Mouse (Mus musculus): Measurements from ENCODE around the gene Gabarapl1. TPM values are rescaled to one million over a fixed set of nuclear protein-coding genes. Genes with fewer than 3 reads are reported as not detected.
"Not testable (repeated sequence)": the region's sequence is repeated elsewhere in the genome, so short reads cannot be mapped to it uniquely, and the experiment has no call there.

Gabarapl1 gene
- 100 to 1,000 TPM; 655 to 787 TPM for total RNA-seq (2021)

DNA sequence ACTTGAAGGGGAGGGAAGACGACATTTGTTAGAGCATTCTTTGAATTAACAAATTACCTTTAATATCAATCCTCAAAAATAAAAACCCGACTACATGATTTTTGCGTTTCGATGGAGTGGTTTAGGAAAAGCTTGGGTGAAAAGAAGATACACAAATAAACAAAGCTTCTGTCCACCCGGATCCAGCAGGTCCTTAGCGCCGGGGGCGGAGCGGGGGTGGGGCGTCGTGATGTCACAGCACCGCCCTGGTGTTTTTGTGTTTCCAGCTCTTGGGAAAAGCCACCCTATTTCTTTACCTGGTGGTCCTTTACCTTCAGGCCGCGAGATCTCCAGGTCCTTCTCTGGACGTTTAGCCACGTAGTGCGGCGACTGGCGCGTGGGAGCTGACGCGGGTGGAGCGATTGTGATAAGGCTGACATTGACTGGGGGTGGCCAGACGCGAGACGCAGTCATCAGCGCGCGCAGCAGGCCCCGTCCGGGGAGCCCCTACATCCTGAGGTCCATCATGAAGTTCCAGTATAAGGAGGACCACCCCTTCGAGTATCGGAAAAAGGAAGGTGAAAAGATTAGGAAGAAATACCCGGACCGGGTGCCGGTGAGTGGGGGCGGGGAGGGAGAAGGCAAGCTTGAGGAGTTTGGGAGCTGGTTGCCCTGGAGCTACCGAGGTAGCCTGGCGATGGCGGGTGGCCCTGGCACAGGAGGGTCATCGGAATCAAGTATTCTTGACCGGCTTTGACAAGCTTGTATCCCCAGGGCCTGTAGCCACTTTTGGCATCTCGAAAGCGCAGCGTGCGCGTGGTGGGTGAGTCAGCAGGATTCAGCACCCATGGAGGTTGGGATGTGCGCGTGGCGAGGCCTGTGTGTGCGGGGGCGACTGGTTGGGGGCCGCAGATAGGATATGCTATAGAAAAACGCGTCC, at the start of gene Gabarapl1:
TSS of gene Gabarapl1 (plus strand) at position 219 of the 919 bp plus-strand sequence.
- intact Hi-C loops (cut with DNase I): loop anchor here (5.0 to 10.0 kb wide), 2 partner anchors 691 to 768 kb away; no protein-coding TSS in a partner anchor
- DNase-seq (ENCODE audit: low spot score in 2 of 2): peak; percentile 86 to 87

DNA sequence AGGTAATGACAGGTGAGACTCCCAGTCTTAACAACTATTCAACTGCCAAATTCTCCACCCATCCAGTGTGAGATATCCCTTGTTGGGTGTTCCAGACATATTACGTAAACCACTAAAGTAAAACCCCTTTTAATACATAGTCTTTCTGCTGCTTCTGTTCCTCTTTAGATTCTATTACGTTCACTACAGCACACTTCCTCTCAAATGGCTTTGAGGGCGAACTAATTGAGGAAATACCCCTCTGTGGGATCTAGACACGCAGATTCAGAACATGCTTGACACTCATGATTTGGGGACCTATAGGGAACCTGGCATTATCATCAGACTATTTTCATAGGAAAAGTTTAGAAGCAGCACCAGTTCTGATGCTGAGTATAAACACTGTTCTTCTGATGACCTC, 38.0 kb upstream of the Gabarapl1 start:
- intact Hi-C loops (cut with DNase I): no loop called here
- DNase-seq (ENCODE audit: low spot score in 2 of 2): no peak

DNA sequence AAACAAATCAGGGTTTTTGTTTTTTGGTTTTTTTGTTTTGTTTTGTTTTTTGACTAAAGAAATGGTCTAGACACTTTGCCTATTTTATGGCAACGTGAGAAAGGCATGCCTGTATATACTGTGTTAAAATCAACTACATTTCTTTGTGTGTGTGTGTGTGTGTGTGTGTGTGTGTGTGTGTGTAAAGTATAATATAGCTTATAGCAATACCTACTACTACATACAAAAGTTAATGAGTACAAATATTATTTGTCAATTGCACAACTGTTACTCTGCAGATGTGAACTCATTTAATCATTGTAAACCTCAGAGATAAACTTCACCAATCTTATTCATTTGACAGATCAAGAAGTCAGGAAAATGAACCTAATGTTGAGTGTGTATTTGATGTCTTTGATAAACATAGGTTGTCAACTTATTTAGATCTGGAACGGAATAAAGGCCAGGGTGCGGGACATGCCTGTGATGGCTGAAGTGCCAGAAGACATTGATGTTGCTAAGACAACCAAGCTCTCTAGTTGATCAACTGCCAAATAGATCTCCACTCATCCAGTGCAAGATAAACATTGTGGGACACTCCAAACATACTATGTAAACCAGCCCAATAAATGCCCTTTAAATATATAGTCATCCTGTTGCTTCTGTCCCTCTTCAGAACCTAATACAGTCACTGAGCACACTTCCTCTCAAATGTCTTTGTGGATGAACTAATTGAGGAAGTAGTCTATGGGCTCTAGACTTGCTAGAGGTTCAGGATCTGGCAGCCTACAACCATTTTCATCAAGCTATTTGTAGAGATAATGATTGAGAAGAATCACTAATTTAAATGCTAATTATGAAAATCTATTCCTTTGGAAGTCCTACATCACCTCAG, 35.4 kb upstream of the Gabarapl1 start:
- intact Hi-C loops (cut with DNase I): no loop called here
- no peak for DNase-seq (ENCODE audit: low spot score in 2 of 2)

DNA sequence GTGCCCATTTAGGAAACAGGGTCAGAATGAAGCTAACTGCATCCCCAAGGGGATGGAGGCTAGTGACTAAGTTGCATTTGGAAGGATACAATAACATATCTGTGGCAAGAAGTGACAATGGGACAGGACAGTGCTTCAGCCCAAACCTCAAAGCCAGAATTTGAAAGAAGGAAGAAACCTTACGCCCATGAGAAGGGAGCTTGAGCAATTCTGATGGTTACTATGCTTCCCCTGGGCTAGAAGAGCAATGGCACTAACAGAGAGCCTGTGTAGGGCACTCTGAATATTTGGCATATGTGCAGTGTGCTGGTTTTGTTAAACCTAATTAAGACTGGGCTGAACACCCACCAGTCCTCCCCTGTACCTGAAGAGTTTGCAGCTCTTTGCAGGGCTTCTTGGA, 33.4 kb upstream of the Gabarapl1 start:
- intact Hi-C loops (cut with DNase I); DNase-seq (ENCODE audit: low spot score in 2 of 2): not testable (repeated sequence)

DNA sequence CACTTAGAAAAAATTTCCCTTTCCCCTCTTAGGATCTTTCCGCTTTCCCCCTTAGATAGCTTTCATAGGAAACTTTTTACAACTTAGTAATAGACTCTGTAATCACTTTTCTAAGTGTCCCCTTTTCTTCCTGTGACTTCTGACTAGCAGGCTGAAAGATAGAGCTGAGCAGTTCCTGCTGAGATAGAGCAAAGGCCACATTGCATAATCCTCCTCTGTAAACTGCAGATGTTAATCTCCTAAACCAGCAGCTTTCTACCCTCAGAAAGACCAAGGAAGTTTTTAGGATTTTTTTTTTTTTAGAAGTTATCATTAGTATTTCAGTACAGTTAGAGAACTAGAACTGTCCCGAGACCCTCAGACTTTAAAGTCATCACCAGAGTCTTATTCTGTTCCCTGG, 29.5 kb upstream of the Gabarapl1 start:
- no peak for DNase-seq (ENCODE audit: low spot score in 2 of 2)
- intact Hi-C loops (cut with DNase I): no loop called here

DNA sequence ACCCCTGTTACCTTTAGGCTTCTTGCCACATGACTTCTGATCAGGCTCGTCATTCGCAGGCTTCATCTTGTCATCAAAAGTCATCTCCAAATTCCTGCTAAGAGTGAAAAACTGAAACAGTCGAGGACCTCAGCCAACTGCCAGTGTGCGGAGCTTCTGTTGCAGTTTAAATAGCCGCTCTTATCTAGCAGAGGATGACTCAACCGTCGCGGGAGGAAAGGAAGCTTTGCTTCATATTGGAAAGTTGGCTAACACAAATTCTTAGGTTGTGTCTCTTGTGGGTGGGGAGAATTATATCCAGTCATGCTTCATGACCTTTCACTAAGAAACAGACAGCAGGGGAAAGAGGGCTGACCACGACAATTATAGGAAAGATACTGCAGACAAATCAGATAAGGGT, 25.9 kb upstream of the Gabarapl1 start, which contains the start of gene Olr1:
TSS of gene Olr1 (minus strand) at position 142 of the 400 bp plus-strand sequence.
- peak in 1 of 2 experiments; percentile 6 for DNase-seq (ENCODE audit: low spot score in 2 of 2)
- intact Hi-C loops (cut with DNase I): no loop called here

DNA sequence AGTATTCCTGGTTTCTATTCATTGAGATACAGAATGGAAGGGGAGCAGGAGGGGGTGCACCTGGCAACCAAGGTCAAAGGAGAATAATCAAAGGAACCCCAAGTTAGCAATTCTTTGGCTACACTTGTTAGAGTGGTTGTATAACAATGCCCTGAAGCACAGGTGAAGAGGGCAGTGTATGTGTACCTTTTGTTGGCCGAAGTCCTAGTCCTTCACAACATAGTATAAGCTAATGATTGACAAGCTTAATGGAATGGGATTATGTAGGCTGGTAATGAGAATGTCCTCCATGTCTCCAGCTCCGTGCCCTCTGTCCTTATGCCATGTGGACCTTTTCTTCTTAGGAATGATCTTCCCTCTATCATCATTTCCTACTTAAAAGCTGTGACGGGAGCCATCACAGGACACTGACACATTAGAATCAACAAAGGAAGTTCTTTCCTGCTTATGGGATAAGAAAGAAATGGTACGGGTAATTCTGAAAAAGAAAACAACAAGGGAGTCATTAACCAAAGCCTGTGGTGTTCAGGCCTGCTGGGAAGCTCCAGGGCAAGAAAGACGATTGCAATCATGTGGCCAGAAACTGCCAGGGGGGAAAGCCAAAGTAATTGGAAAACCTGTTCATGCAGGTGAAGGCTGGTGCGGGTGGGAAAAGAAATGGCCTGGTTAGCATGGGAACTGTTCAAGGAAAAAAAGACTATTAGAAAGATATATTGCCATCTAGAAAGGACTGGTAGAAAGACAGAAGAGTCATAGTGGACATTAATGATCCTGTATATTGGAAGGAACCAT, 22.6 kb upstream of the Gabarapl1 start:
- no peak for DNase-seq (ENCODE audit: low spot score in 2 of 2)
- intact Hi-C loops (cut with DNase I): no loop called here

DNA sequence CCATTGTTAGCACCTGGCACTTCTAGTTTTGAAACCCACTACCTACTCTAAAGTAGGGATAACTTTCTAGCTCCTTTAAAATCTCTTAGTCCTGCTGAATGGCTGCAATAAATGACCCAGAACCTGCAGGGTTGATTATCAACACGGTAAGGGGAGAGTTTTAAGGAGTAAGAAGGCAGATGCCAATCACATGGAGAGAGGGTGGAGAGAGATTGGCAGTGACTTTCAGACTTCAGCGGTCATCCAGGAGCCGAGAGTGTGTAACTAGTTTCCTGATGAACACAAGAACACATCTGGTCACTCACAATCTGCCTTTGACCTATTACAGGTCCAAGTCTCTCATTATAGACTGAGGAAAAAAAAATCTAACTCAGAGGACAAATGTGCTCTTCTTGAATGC, 20.6 kb upstream of the Gabarapl1 start, which contains the start of gene Tmem52b:
TSS of gene Tmem52b (plus strand) at position 189 of the 400 bp plus-strand sequence.
- no peak for DNase-seq (ENCODE audit: low spot score in 2 of 2)
- intact Hi-C loops (cut with DNase I): no loop called here

DNA sequence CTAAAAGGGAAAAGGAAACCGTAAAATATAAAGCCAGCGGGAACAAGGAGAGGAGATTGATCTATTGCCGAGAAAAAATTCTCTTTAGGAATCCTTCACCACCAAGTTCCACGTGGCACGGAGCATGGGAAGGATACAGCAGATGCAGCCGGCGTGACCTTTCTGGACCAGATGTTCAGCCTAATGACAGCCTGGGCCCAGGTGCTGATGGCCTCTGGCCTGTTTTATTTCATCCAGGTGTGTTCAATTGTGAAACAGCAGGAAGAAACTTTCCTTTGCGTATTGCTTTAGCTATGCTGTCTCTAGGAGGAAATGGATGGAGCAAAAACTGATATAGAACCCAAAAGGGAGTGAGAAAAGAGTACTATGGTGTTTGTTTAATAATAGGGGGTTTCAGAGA, 20.1 kb upstream of the Gabarapl1 start:
- intact Hi-C loops (cut with DNase I): no loop called here
- no peak for DNase-seq (ENCODE audit: low spot score in 2 of 2)

DNA sequence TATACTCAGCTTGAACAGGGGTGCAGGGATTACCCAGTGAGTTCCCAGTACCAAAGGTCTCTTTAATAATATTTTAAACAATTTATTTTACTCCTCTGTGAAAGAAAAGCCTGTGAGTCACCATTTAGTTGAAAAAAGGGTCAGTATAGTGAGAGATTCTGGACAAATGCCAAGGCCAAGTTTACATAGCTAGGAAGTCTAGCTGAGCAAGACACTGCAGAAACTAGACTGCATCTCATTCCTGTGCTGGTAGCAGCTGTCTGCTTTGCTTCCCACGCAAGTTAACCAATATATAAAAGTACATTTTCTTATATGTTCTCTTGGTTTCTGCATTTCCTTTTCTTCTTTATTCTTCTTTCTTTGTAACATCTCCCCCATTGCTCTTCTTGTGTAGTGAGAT, 19.6 kb upstream of the Gabarapl1 start:
- intact Hi-C loops (cut with DNase I): no loop called here
- no peak for DNase-seq (ENCODE audit: low spot score in 2 of 2)

DNA sequence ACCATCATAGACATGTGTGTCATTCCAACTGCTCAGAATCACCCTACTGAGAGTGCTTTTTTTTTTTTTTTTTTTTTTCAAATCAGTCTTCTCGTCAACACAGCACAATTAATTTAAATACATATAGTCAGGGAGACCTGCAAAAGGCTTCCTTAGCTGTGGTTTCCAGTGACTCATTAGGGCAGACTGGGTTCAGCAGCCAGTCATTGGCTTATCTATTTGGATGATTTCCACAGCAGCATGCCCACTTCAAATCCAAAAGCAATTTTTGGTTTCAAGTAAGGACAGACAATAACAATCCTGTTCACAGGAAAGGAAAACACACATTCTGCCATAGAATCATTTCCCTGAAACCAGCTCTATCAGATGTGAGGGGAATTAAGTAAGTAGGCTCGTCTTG, 18.6 kb upstream of the Gabarapl1 start:
- DNase-seq (ENCODE audit: low spot score in 2 of 2): no peak
- intact Hi-C loops (cut with DNase I): no loop called here

DNA sequence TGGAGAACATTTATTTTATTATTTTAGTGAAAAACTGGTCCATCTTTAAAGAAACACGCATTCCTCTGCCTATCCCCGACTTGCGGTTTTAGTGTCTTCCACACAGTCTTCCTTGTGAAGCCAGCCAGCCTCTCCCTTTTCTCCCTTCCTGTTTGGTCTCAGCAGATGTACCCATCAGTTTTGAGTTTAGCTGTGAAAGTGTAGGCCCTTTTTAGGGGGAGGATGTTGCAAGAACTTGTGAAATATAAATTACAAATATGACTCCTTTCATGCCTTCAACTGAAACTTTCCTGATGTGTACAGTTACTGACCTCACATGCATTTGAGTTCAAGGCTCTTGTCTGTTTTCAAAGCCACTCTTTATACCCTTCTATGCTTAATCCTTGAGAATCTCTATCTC, 17.9 kb upstream of the Gabarapl1 start:
- DNase-seq (ENCODE audit: low spot score in 2 of 2): no peak
- intact Hi-C loops (cut with DNase I): no loop called here

DNA sequence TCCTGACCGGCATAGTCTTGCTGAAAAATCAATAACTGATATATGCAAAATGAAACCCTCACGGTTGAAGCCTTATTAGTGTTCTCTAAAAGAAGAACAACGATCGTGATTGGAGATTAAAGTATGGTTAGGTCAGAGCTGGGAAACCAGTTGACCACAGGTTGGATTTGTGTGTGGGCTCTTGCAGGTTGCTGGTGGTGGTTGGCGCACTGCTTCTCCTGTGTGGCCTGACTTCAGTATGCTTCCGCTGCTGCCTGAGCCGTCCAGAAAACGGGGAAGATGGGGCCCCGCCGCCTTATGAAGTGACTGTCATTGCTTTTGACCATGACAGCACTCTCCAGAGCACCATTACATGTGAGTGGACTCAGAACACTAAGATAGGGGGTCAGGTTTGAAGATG, 16.6 kb upstream of the Gabarapl1 start:
- intact Hi-C loops (cut with DNase I): no loop called here
- DNase-seq (ENCODE audit: low spot score in 2 of 2): no peak

DNA sequence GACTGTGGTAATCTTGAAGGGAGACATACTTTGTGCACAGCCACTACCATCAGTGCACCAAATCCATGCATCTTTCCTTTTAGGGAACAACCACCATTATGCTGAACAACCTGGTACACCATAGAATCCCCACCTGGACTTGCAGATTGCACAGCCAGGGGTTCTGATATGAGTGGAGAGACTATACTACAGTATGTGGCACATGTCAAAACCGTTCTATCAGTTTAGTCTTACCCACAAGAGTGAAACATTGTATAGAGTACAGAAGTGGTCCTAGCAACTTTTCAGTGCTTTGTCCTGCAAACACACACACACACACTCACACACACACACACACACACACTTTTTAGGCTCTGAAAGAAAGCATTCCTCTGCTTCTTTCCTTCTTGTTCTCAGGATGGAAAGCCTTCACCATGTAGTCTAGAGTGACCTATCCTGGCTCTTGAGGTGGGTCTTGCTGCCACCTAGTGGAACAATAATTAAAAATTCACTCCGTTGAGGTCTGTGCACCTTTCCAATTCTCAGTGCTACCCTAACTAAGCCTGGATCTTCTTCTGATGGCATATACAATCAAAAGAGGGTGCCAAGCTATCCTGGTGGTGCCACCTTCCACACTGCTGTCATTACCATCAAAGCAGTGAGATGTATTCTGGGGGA, 15.1 kb upstream of the Gabarapl1 start:
- intact Hi-C loops (cut with DNase I): loop anchor here (1.0 kb wide), 1 partner anchor 125 kb away; no protein-coding TSS in a partner anchor
- no peak for DNase-seq (ENCODE audit: low spot score in 2 of 2)

DNA sequence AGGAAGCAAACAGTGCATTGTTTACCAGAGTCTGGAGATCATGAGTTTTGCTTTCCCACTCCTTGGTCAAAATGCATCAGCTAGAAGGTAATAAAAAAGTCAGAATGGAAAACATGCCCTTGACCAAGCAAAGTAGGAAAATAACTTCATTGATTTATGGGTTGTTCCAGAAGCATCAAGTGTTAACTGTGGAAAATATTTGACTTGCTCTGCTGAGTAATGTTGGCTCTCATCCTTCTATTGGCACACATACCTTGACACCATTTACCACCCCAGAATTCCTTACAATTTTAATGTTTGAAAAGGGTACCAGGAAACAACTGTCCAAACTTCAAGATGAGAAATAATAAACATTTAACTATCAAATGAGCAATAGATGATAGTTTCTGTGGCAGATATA, 6.9 kb upstream of the Gabarapl1 start:
- DNase-seq (ENCODE audit: low spot score in 2 of 2): no peak
- intact Hi-C loops (cut with DNase I): no loop called here

DNA sequence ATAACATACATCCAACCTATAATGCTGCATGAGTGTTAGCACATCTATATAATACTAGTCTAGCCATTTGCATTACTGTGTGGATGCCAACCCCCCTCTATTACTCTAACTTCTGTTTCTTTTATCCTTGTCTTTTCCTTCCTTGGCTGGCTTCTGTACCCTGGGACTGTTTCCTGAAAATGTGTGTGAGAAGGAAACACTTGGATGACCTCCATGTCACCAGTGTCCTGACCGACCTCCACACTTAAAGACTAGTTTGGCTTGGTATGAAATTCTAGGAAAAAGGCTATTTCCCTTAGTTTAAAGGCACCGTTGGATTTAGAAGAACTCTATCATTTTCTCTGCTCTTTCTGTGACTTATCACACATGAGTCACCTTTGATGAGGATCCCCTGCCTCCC, 5.5 kb upstream of the Gabarapl1 start:
- intact Hi-C loops (cut with DNase I): no loop called here
- no peak for DNase-seq (ENCODE audit: low spot score in 2 of 2)

DNA sequence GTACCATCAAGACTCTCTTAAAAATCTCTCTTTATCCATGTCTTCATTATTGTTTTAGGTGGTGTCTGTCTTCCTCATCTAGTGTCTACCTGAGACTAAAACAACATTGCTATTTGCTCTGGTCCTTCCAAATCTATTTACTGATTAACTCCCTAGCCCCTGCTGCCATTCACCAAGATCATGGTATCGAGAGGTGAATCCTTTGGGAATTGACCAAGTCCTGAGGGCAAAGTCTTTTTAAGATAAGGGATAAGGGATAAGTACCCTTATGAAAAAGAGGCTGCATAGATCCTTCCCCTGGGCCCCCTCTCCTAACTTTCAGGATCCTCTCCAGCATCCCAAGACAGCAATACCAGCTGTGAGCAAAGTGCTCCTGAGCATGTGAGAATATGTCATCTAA, 3.4 kb upstream of the Gabarapl1 start:
- intact Hi-C loops (cut with DNase I): loop anchor here (5.0 to 10.0 kb wide), 2 partner anchors 687 to 765 kb away; no protein-coding TSS in a partner anchor
- DNase-seq (ENCODE audit: low spot score in 2 of 2): no peak

DNA sequence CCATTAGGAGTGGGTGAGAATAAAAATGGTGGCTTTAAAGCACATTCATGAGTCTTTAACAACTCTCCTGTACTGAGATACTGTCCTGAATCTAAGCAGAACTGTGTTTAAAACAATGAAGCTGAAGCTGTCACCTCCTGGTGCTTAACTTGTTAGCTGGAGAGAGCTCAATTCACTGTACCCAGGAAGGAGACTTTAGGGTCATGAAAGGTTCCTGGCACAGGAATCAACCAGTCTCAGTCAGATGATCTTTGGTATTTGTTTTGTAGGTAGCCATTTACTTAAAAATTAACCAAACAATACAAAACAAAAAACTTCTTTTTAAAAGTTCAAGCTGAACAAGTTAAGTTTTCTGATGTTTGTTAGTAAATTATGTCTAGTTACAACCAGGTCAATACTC, 2.7 kb upstream of the Gabarapl1 start:
- intact Hi-C loops (cut with DNase I): loop anchor here (5.0 to 10.0 kb wide), 2 partner anchors 688 to 765 kb away; no protein-coding TSS in a partner anchor
- no peak for DNase-seq (ENCODE audit: low spot score in 2 of 2)

DNA sequence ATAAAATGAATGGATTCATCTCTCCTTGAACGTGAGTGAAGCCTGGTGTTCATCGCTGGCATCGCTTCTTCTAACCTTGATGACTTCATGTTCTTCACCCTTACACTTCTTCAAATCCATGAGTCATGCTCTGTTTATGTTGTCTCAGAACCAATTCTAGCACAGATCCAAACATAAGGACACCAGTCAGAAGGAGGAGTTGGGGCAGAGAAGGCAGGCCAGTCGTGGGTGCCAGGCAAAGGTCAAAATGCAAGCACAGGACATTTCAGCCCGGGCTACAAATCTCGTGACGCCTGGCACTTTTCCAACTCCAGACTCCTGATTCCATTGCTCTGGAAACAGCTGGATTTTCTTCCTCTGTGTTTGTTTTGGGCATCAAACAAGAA, 411 bp upstream of the Gabarapl1 start:
- peak; percentile 47 to 50 for DNase-seq (ENCODE audit: low spot score in 2 of 2)
- intact Hi-C loops (cut with DNase I): loop anchor here (5.0 to 10.0 kb wide), 2 partner anchors 690 to 768 kb away; no protein-coding TSS in a partner anchor

Measured in left cerebral cortex, postnatal 36 days (tissue).